Mouse (Mus musculus) thymus, adult 2 months (tissue): Measurements from ENCODE around the gene Babam1. TPM values are rescaled to one million over a fixed set of nuclear protein-coding genes. Genes with fewer than 3 reads are reported as not detected.

Experiments
- DNase-seq: peaks from one replicate; pipeline ENCODE4 v3.0.0; 2021
- H3K27ac ChIP-seq: fragments of 200-500 bp; 2 replicates; pipeline ENCODE4 v1.5.1; 2012; ENCODE audit warnings: low read length, control low read depth; ENCODE audit not compliant: control insufficient read depth, insufficient read depth
- H3K27me3 ChIP-seq: fragments of 200-500 bp; 2 replicates; pipeline ENCODE4 v1.6.1; 2012; ENCODE audit warnings: mild to moderate bottlenecking, low read length, moderate library complexity, mixed read lengths; ENCODE audit not compliant: control insufficient read depth, insufficient read depth
- H3K36me3 ChIP-seq: fragments of 200-500 bp; 2 replicates; pipeline ENCODE4 v1.6.1; 2012; ENCODE audit warnings: mild to moderate bottlenecking, low read length, moderate library complexity; ENCODE audit not compliant: control insufficient read depth, insufficient read depth
- H3K4me1 ChIP-seq: fragments of 200-500 bp; replicated peaks from 2 replicates; pipeline ENCODE4 v1.6.1; 2012; ENCODE audit warnings: low read length; ENCODE audit not compliant: control insufficient read depth, insufficient read depth
- H3K4me3 ChIP-seq: fragments of 200-500 bp; 2 replicates; pipeline ENCODE4 v1.5.1; 2012; ENCODE audit warnings: mild to moderate bottlenecking, low read length, control low read depth, moderate library complexity; ENCODE audit not compliant: control insufficient read depth, insufficient read depth
- CTCF ChIP-seq: fragments of 200-500 bp; IDR thresholded peaks from 2 replicates; pipeline ENCODE4 v1.5.1; 2012; ENCODE audit warnings: mild to moderate bottlenecking, control low read depth, low read length, moderate library complexity, borderline replicate concordance; ENCODE audit not compliant: control insufficient read depth, poor library complexity, insufficient read depth; ENCODE audit errors: extremely low read depth
- POLR2A ChIP-seq: fragments of 200-500 bp; IDR thresholded peaks from 2 replicates; pipeline ENCODE4 v1.6.1; 2012; ENCODE audit warnings: mild to moderate bottlenecking, low read length, control low read depth, moderate library complexity; ENCODE audit not compliant: control insufficient read depth, poor library complexity, insufficient read depth; ENCODE audit errors: extremely low read depth
- WGBS: fragments of 180-500 bp; shearing (Covaris S2); methylation state at CpG from one replicate; pipeline ENCODE4 v1.1.7; 2018; 5-methylcytosine and 5-hydroxymethylcytosine counted together
- polyA plus RNA-seq: library from polyadenylated mRNA; depleted of rRNA; stranded (reverse); fragments of >200 nt; gene quantifications from 2 replicates; pipeline ENCODE4 v1.2.3, GENCODE M21; 2012; rRNA removed

The Babam1 gene
- 219 and 225 TPM in 2 replicates for polyA plus RNA-seq

- under 1% methylated on average over 34 of the region's 34 CpGs for WGBS
- DNase-seq: peak; percentile 89
- H3K27me3 ChIP-seq: no peaks in the 10 kb centered on the region
- no peak within 1 kb of the TSS for H3K27ac ChIP-seq
- H3K4me3 ChIP-seq: peak within 1 kb of the TSS; percentile 81
- H3K4me1 ChIP-seq: peaks cover 13% of the 10 kb centered on the region
- TF ChIP-seq POLR2A (peak; percentile 79), CTCF (0 out of 2 replicates have a peak, but pooled peaks have one; percentile 42)
- H3K36me3 ChIP-seq: peaks cover 8% of the 10 kb centered on the region; the same call in 1 of the 2 replicates
These were observed at the start of gene Babam1 for GRCm38 (mm10) chr8:71396639-71397305. Gene Babam1 (plus strand): TSS chr8:71396861.

- DNase-seq: no peak
- no peaks in the 10 kb centered on the region for H3K27me3 ChIP-seq
- no peaks in the 10 kb centered on the region for H3K4me1 ChIP-seq
- peaks cover 66% of the 10 kb centered on the region for H3K36me3 ChIP-seq
- no peak for TF ChIP-seq POLR2A
- no peak for TF ChIP-seq CTCF
- 85% methylated on average over 3 of the region's 3 CpGs for WGBS
- no peak overlapping the region for H3K4me3 ChIP-seq
- no peak overlapping the region for H3K27ac ChIP-seq
These were observed 45.5 kb upstream of the Babam1 start for GRCm38 (mm10) chr8:71351117-71351516.

GRCm38 (mm10) chr8:71351520-71351919 lies 45.1 kb upstream of the Babam1 start:
- Histone ChIP-seq H3K4me1 (no peaks in the 10 kb centered on the region), H3K27ac (no peak overlapping the region), H3K4me3 (no peak overlapping the region), H3K27me3 (no peaks in the 10 kb centered on the region), H3K36me3 (peaks cover 62% of the 10 kb centered on the region)
- TF ChIP-seq POLR2A (no peak), CTCF (no peak)
- DNase-seq: no peak
- WGBS: 98% methylated on average over 1 of the region's 1 CpGs

GRCm38 (mm10) chr8:71358026-71358425 lies 38.6 kb upstream of the Babam1 start:
- 93% methylated on average over 3 of the region's 3 CpGs for WGBS
- TF ChIP-seq POLR2A: no peak
- no peak for TF ChIP-seq CTCF
- Histone ChIP-seq H3K4me3 (no peak overlapping the region), H3K4me1 (no peaks in the 10 kb centered on the region), H3K36me3 (peaks cover 47% of the 10 kb centered on the region), H3K27ac (no peak overlapping the region), H3K27me3 (no peaks in the 10 kb centered on the region)
- DNase-seq: no peak

- H3K27me3 ChIP-seq: no peaks in the 10 kb centered on the region
- under 1% methylated on average over 56 of the region's 56 CpGs for WGBS
- TF ChIP-seq CTCF (no peak), POLR2A (peak; percentile 40; the same call in 1 of the 2 replicates)
- peaks cover 11% of the 10 kb centered on the region for H3K4me1 ChIP-seq
- H3K4me3 ChIP-seq: peak within 1 kb of the TSS; percentile 73
- peak; percentile 92 for DNase-seq
- no peaks in the 10 kb centered on the region for H3K36me3 ChIP-seq
- H3K27ac ChIP-seq: peak within 1 kb of the TSS; percentile 62
These were observed 29.7 kb upstream of the Babam1 start, which contains the start of gene Use1 for GRCm38 (mm10) chr8:71366771-71367528. Gene Use1 (plus strand): TSS chr8:71366848.

GRCm38 (mm10) chr8:71367529-71368176 lies 29.0 kb upstream of the Babam1 start:
- Histone ChIP-seq H3K27me3 (no peaks in the 10 kb centered on the region), H3K36me3 (no peaks in the 10 kb centered on the region), H3K4me1 (peaks cover 16% of the 10 kb centered on the region), H3K27ac (peak overlapping the region; percentile 4; the same call in 1 of the 2 replicates), H3K4me3 (peak overlapping the region; percentile 73)
- DNase-seq: no peak
- TF ChIP-seq POLR2A (no peak), CTCF (no peak)
- WGBS: 25% methylated on average over 17 of the region's 17 CpGs
